ENCODE assay signal across 8 mouse cellular contexts in the genomic region with DNA sequence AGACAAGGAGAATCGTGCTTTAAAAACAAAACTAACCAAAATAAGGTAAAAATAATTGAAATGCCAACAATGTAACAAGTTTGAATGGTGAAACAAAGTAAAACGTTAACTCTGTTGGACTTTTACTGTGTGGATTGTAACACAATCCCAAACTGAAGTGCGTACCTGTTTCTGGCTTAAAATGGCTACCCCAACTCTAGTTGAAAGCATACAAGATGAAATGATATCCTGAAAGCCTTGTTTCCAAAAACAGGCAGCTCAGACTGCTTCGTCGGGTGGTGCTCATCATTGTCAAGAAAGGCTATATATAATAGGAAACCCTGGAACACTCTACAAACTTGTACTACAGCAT. TPM values are rescaled to one million over a fixed set of nuclear protein-coding genes. Genes with fewer than 3 reads are reported as not detected.
DNase-seq lines count a peak whose midpoint lies in the region; ATAC-seq and TF ChIP-seq lines count a peak whose summit lies in the region.
"Not testable (repeated sequence)": the region's sequence is repeated elsewhere in the genome, so short reads cannot be mapped to it uniquely, and the experiment has no call there.

No protein-coding gene starts in this region.

- DNase-seq in G1E (ENCODE audit: low spot score); heart, embryonic 10.5 days (ENCODE audit: low spot score); left cerebral cortex, adult 2 months (ENCODE audit: extremely low spot score in 1 of 2, low spot score in 2 of 2); midbrain, embryonic 14.5 days: not testable (repeated sequence)

- H3K27ac ChIP-seq in heart, embryonic 10.5 days = not testable (repeated sequence)
- H3K27ac ChIP-seq in hindbrain, embryonic 15.5 days (replicated peaks) = peak overlapping the region; percentile 97
- H3K27ac ChIP-seq in left cerebral cortex, adult 2 months = peak overlapping the region; percentile 96
- H3K27ac ChIP-seq in liver, embryonic 16.5 days (ENCODE audit: low read length) = peak overlapping the region; percentile 98
- peak overlapping the region; percentile 97 for H3K27ac ChIP-seq in midbrain, embryonic 14.5 days (replicated peaks; ENCODE audit: low read depth, low read length)
- peak overlapping the region; percentile 99 for H3K27ac ChIP-seq in stomach, embryonic 14.5 days (ENCODE audit: low read length)

- not testable (repeated sequence) for H3K36me3 ChIP-seq in G1E (replicated peaks); heart, embryonic 10.5 days; hindbrain, embryonic 15.5 days; liver, embryonic 16.5 days (ENCODE audit: control insufficient read depth, insufficient read depth); midbrain, embryonic 14.5 days (ENCODE audit: control insufficient read depth, insufficient read depth, low read length); stomach, embryonic 14.5 days (ENCODE audit: control insufficient read depth, insufficient read depth, low read length)

- H3K4me3 ChIP-seq in G1E (ENCODE audit: low read depth, low read length) = peak overlapping the region; percentile 66; the same call in 1 of the 2 replicates
- peak overlapping the region; percentile 55 for H3K4me3 ChIP-seq in heart, embryonic 10.5 days
- H3K4me3 ChIP-seq in hindbrain, embryonic 15.5 days = peak overlapping the region; percentile 49
- peak overlapping the region; percentile 71 for H3K4me3 ChIP-seq in left cerebral cortex, adult 2 months
- H3K4me3 ChIP-seq in liver, embryonic 16.5 days (ENCODE audit: low read depth, low read length) = peak overlapping the region; percentile 60
- H3K4me3 ChIP-seq in midbrain, embryonic 14.5 days (replicated peaks; ENCODE audit: low read depth, low read length) = peak overlapping the region; percentile 42
- H3K4me3 ChIP-seq in stomach, embryonic 14.5 days (ENCODE audit: low read depth, low read length) = peak overlapping the region; percentile 29; the same call in 1 of the 2 replicates

- not testable (repeated sequence) for H3K27me3 ChIP-seq in G1E (ENCODE audit: insufficient read depth, low read length); heart, embryonic 10.5 days (ENCODE audit: insufficient read depth, poor library complexity, severe bottlenecking); hindbrain, embryonic 15.5 days; liver, embryonic 16.5 days (ENCODE audit: control insufficient read depth, insufficient read depth, low read depth, low read length); midbrain, embryonic 14.5 days (ENCODE audit: control insufficient read depth, insufficient read depth, low read length); stomach, embryonic 14.5 days (ENCODE audit: control insufficient read depth, insufficient read depth, low read length)

- H3K4me1 ChIP-seq in G1E (ENCODE audit: insufficient read depth, low read depth, low read length) = peaks cover 25% of the 10 kb centered on the region
- H3K4me1 ChIP-seq in heart, embryonic 10.5 days; midbrain, embryonic 14.5 days (ENCODE audit: control insufficient read depth, insufficient read depth, low read length); stomach, embryonic 14.5 days (ENCODE audit: control insufficient read depth, insufficient read depth, low read length): not testable (repeated sequence)
- peaks cover 11% of the 10 kb centered on the region for H3K4me1 ChIP-seq in hindbrain, embryonic 15.5 days (replicated peaks)
- H3K4me1 ChIP-seq in liver, embryonic 16.5 days (ENCODE audit: control insufficient read depth, low read depth, low read length) = peaks cover 30% of the 10 kb centered on the region

- H3K9ac ChIP-seq in hindbrain, embryonic 15.5 days = peak overlapping the region; percentile 58; the same call in 1 of the 2 replicates
- not testable (repeated sequence) for H3K9ac ChIP-seq in liver, embryonic 16.5 days (ENCODE audit: low read depth, low read length); midbrain, embryonic 14.5 days (replicated peaks; ENCODE audit: low read length); stomach, embryonic 14.5 days (replicated peaks; ENCODE audit: low read depth, low read length)

- not testable (repeated sequence) for TF ChIP-seq CTCF in G1E (IDR thresholded peaks at IDR 0.05; ENCODE audit: low read depth, low read length); left cerebral cortex, adult 2 months (IDR thresholded peaks at IDR 0.05)

- 0% methylated on average over 2 of the region's 5 CpGs for WGBS in heart, embryonic 10.5 days
- WGBS in hindbrain, embryonic 15.5 days = 0% methylated on average over 2 of the region's 5 CpGs
- 0% methylated on average over 2 of the region's 5 CpGs for WGBS in liver, embryonic 16.5 days (ENCODE audit: insufficient replicate concordance)
- 0% methylated on average over 2 of the region's 5 CpGs for WGBS in midbrain, embryonic 14.5 days
- WGBS in stomach, embryonic 14.5 days = 0% methylated on average over 2 of the region's 5 CpGs

- ATAC-seq in G1E (ENCODE audit: extremely low read depth, insufficient number of reproducible peaks, low FRiP score, poor library complexity, severe bottlenecking) = peak; percentile 24; the same call in 1 of the 2 replicates
- peak; percentile 55 for ATAC-seq in erythroblast, adult 5-6 weeks (replicated peaks; ENCODE audit: low FRiP score, poor library complexity, severe bottlenecking)
- ATAC-seq in hindbrain, embryonic 15.5 days (ENCODE audit: low FRiP score, low read depth); liver, embryonic 16.5 days (ENCODE audit: low read depth); midbrain, embryonic 14.5 days (ENCODE audit: low FRiP score, low TSS enrichment); stomach, embryonic 14.5 days (ENCODE audit: insufficient number of reproducible peaks, insufficient read depth, low FRiP score, low read depth): not testable (repeated sequence)

- peak overlapping the region; percentile 78 for H3K4me2 ChIP-seq in hindbrain, embryonic 15.5 days
- H3K4me2 ChIP-seq in liver, embryonic 16.5 days (ENCODE audit: low read depth, low read length) = peak overlapping the region; percentile 81
- peak overlapping the region; percentile 75 for H3K4me2 ChIP-seq in midbrain, embryonic 14.5 days (ENCODE audit: low read length)
- peak overlapping the region; percentile 70; the same call in 1 of the 2 replicates for H3K4me2 ChIP-seq in stomach, embryonic 14.5 days (replicated peaks; ENCODE audit: low read depth, low read length)

- intact Hi-C loops in left cerebral cortex, adult 2 months (cut with DNase I) = not testable (repeated sequence)

- not testable (repeated sequence) for H3K9me3 ChIP-seq in G1E (replicated peaks); heart, embryonic 10.5 days; hindbrain, embryonic 15.5 days; liver, embryonic 16.5 days (replicated peaks; ENCODE audit: control insufficient read depth, low read length); midbrain, embryonic 14.5 days (ENCODE audit: control insufficient read depth, low read length); stomach, embryonic 14.5 days (ENCODE audit: control insufficient read depth, low read depth, low read length)

RNA-seq across cellular contexts. Expression of a gene that starts 0.7 kb away (rescaled TPM):
- total RNA-seq in G1E (2014; fragmentation: Nextera tagmentation) (466 and 595 TPM in 2 replicates), G1E (2017) (426 and 591 TPM in 2 replicates)
- polyA plus RNA-seq in G1E (2012) = 6.8 and 31.3 TPM in 2 replicates
- 37.3 and 49.5 TPM in 2 replicates for total RNA-seq in erythroblast, adult 5-6 weeks (2015; ENCODE audit: low replicate concordance)
- 84.7 and 92.0 TPM in 2 replicates for total RNA-seq in erythroblast, adult 5-6 weeks (2017; ENCODE audit: low replicate concordance)
- 3.0 and 3.5 TPM in 2 replicates for polyA plus RNA-seq in heart, embryonic 10.5 days (2016; fragmentation: Nextera tagmentation; extraction: Ambion mirVana)
- polyA plus RNA-seq in hindbrain, embryonic 15.5 days (2015; fragmentation: Nextera tagmentation; extraction: Ambion mirVana) = 1.5 and 2.0 TPM in 2 replicates
- 10 to 100 TPM; 40.1 to 50.4 TPM for total RNA-seq in left cerebral cortex, adult 2 months (2021)
- 3.4 and 4.2 TPM in 2 replicates for polyA plus RNA-seq in liver, embryonic 16.5 days (2015; fragmentation: Nextera tagmentation; extraction: Ambion mirVana)
- 3.1 and 3.8 TPM in 2 replicates for polyA plus RNA-seq in midbrain, embryonic 14.5 days (2014; fragmentation: Nextera tagmentation; extraction: Ambion mirVana)
- 10.2 and 10.3 TPM in 2 replicates for polyA plus RNA-seq in stomach, embryonic 14.5 days (2014; fragmentation: Nextera tagmentation; extraction: Ambion mirVana)

RNA-seq across cellular contexts. Expression of a gene that starts 8.4 kb away (rescaled TPM):
- total RNA-seq in G1E (2014; fragmentation: Nextera tagmentation) (71.9 and 74.3 TPM in 2 replicates), G1E (2017) (127 and 128 TPM in 2 replicates)
- polyA plus RNA-seq in G1E (2012) = 0.43 and 2.1 TPM in 2 replicates
- 14.6 and 16.7 TPM in 2 replicates for total RNA-seq in erythroblast, adult 5-6 weeks (2015; ENCODE audit: low replicate concordance)
- total RNA-seq in erythroblast, adult 5-6 weeks (2017; ENCODE audit: low replicate concordance) = 170 and 238 TPM in 2 replicates
- 0.17 and 0.36 TPM in 2 replicates for polyA plus RNA-seq in heart, embryonic 10.5 days (2016; fragmentation: Nextera tagmentation; extraction: Ambion mirVana)
- polyA plus RNA-seq in hindbrain, embryonic 15.5 days (2015; fragmentation: Nextera tagmentation; extraction: Ambion mirVana) = 0.10 and 0.12 TPM in 2 replicates
- 1 to 10 TPM; 3.5 TPM for total RNA-seq in left cerebral cortex, adult 2 months (2021)
- 1.2 and 1.4 TPM in 2 replicates for polyA plus RNA-seq in liver, embryonic 16.5 days (2015; fragmentation: Nextera tagmentation; extraction: Ambion mirVana)
- polyA plus RNA-seq in midbrain, embryonic 14.5 days (2014; fragmentation: Nextera tagmentation; extraction: Ambion mirVana) = 0.11 and 0.18 TPM in 2 replicates
- 1.0 and 1.1 TPM in 2 replicates for polyA plus RNA-seq in stomach, embryonic 14.5 days (2014; fragmentation: Nextera tagmentation; extraction: Ambion mirVana)

RNA-seq across cellular contexts. Expression of a gene that starts 9.5 kb away (rescaled TPM):
- total RNA-seq in G1E (2014; fragmentation: Nextera tagmentation) (81.0 and 140 TPM in 2 replicates), G1E (2017) (258 and 359 TPM in 2 replicates)
- polyA plus RNA-seq in G1E (2012) = 31.2 and 48.5 TPM in 2 replicates
- 1.7 TPM in 1 of 2 replicates, not detected in the other for total RNA-seq in erythroblast, adult 5-6 weeks (2015; ENCODE audit: low replicate concordance)
- total RNA-seq in erythroblast, adult 5-6 weeks (2017; ENCODE audit: low replicate concordance) = 122 and 175 TPM in 2 replicates
- 39.9 and 49.4 TPM in 2 replicates for polyA plus RNA-seq in heart, embryonic 10.5 days (2016; fragmentation: Nextera tagmentation; extraction: Ambion mirVana)
- 15.9 and 27.4 TPM in 2 replicates for polyA plus RNA-seq in hindbrain, embryonic 15.5 days (2015; fragmentation: Nextera tagmentation; extraction: Ambion mirVana)
- 1 to 10 TPM; 2.4 to 5.0 TPM for total RNA-seq in left cerebral cortex, adult 2 months (2021)
- 63.6 and 96.6 TPM in 2 replicates for polyA plus RNA-seq in liver, embryonic 16.5 days (2015; fragmentation: Nextera tagmentation; extraction: Ambion mirVana)
- polyA plus RNA-seq in midbrain, embryonic 14.5 days (2014; fragmentation: Nextera tagmentation; extraction: Ambion mirVana) = 30.2 and 34.0 TPM in 2 replicates
- polyA plus RNA-seq in stomach, embryonic 14.5 days (2014; fragmentation: Nextera tagmentation; extraction: Ambion mirVana) = 92.6 and 109 TPM in 2 replicates

RNA-seq across cellular contexts. Expression of a gene that starts 9.7 kb away (rescaled TPM):
- total RNA-seq in G1E (2014; fragmentation: Nextera tagmentation) (1,531 and 1,684 TPM in 2 replicates), G1E (2017) (1,342 and 1,812 TPM in 2 replicates)
- 13.0 and 49.8 TPM in 2 replicates for polyA plus RNA-seq in G1E (2012)
- 170 and 206 TPM in 2 replicates for total RNA-seq in erythroblast, adult 5-6 weeks (2015; ENCODE audit: low replicate concordance)
- 470 and 670 TPM in 2 replicates for total RNA-seq in erythroblast, adult 5-6 weeks (2017; ENCODE audit: low replicate concordance)
- polyA plus RNA-seq in heart, embryonic 10.5 days (2016; fragmentation: Nextera tagmentation; extraction: Ambion mirVana) = 2.8 and 4.8 TPM in 2 replicates
- 2.5 and 3.1 TPM in 2 replicates for polyA plus RNA-seq in hindbrain, embryonic 15.5 days (2015; fragmentation: Nextera tagmentation; extraction: Ambion mirVana)
- total RNA-seq in left cerebral cortex, adult 2 months (2021) = 10 to 100 TPM; 68.0 to 71.2 TPM
- polyA plus RNA-seq in liver, embryonic 16.5 days (2015; fragmentation: Nextera tagmentation; extraction: Ambion mirVana) = 10.6 and 13.5 TPM in 2 replicates
- polyA plus RNA-seq in midbrain, embryonic 14.5 days (2014; fragmentation: Nextera tagmentation; extraction: Ambion mirVana) = 1.4 and 2.6 TPM in 2 replicates
- 11.0 and 12.6 TPM in 2 replicates for polyA plus RNA-seq in stomach, embryonic 14.5 days (2014; fragmentation: Nextera tagmentation; extraction: Ambion mirVana)

RNA-seq across cellular contexts. Expression of a gene that starts 10.1 kb away (rescaled TPM):
- 443 and 478 TPM in 2 replicates for total RNA-seq in G1E (2014; fragmentation: Nextera tagmentation)
- 2,744 and 3,177 TPM in 2 replicates for total RNA-seq in G1E (2017)
- polyA plus RNA-seq in G1E (2012) = 8.0 and 49.6 TPM in 2 replicates
- total RNA-seq in erythroblast, adult 5-6 weeks (2015; ENCODE audit: low replicate concordance) = 55.5 and 68.5 TPM in 2 replicates
- total RNA-seq in erythroblast, adult 5-6 weeks (2017; ENCODE audit: low replicate concordance) = 1,011 and 1,279 TPM in 2 replicates
- 0.51 TPM in 1 of 2 replicates, not detected in the other for polyA plus RNA-seq in heart, embryonic 10.5 days (2016; fragmentation: Nextera tagmentation; extraction: Ambion mirVana)
- polyA plus RNA-seq in hindbrain, embryonic 15.5 days (2015; fragmentation: Nextera tagmentation; extraction: Ambion mirVana) = not detected in 2 replicates
- total RNA-seq in left cerebral cortex, adult 2 months (2021) = 100 to 1,000 TPM; 161 to 177 TPM
- polyA plus RNA-seq in liver, embryonic 16.5 days (2015; fragmentation: Nextera tagmentation; extraction: Ambion mirVana) = 2.4 and 2.9 TPM in 2 replicates
- polyA plus RNA-seq in midbrain, embryonic 14.5 days (2014; fragmentation: Nextera tagmentation; extraction: Ambion mirVana) = not detected in 2 replicates
- 1.8 and 2.4 TPM in 2 replicates for polyA plus RNA-seq in stomach, embryonic 14.5 days (2014; fragmentation: Nextera tagmentation; extraction: Ambion mirVana)
